In genomic region chr4:45510163-45510562, GRCm38 (mm10) we compare ENCODE assay signal across 8 mouse cellular contexts. TPM values are rescaled to one million over a fixed set of nuclear protein-coding genes. Genes with fewer than 3 reads are reported as not detected.
A peak's percentile ranks its signal among the peaks of the same experiment; 100 is the strongest.
DNase-seq lines count a peak whose midpoint lies in the region; ATAC-seq and TF ChIP-seq lines count a peak whose summit lies in the region.

No protein-coding gene starts in this region.

- peak; percentile 77 for DNase-seq in ovary, adult 18-20 months (ENCODE audit: low spot score)
- no peak for DNase-seq in ovary, postnatal 10 days (ENCODE audit: low spot score)
- peak; percentile 81 for DNase-seq in gastrocnemius, postnatal 25 days
- DNase-seq in limb, embryonic 10.5 days (ENCODE audit: low spot score) = peak; percentile 70
- DNase-seq in testis, postnatal 10 days (ENCODE audit: low spot score) = peak; percentile 73
- no peak for DNase-seq in midbrain, postnatal 0 days (ENCODE audit: low spot score)
- no peak for DNase-seq in frontal cortex, postnatal 36 days (ENCODE audit: low spot score in 2 of 2)

- TF ChIP-seq CTCF in midbrain, postnatal 0 days (IDR thresholded peaks at IDR 0.05) = no peak

- H3K27me3 ChIP-seq in limb, embryonic 10.5 days (ENCODE audit: low read depth, poor library complexity, severe bottlenecking) = no peaks in the 10 kb centered on the region
- no peaks in the 10 kb centered on the region for H3K27me3 ChIP-seq in midbrain, postnatal 0 days (ENCODE audit: insufficient read depth, low read length)
- H3K27me3 ChIP-seq in midbrain, embryonic 16.5 days (ENCODE audit: control insufficient read depth, insufficient read depth, low read depth, low read length) = no peaks in the 10 kb centered on the region

- ATAC-seq in midbrain, postnatal 0 days (ENCODE audit: low FRiP score) = no peak
- no peak for ATAC-seq in midbrain, embryonic 16.5 days

- H3K4me3 ChIP-seq in limb, embryonic 10.5 days = no peak overlapping the region
- H3K4me3 ChIP-seq in midbrain, postnatal 0 days (ENCODE audit: low read depth, low read length) = no peak overlapping the region
- no peak overlapping the region for H3K4me3 ChIP-seq in midbrain, embryonic 16.5 days (ENCODE audit: low read depth, low read length)

- WGBS in limb, embryonic 10.5 days = 12% methylated on average over 6 of the region's 6 CpGs
- 65% methylated on average over 6 of the region's 6 CpGs for WGBS in midbrain, postnatal 0 days
- WGBS in midbrain, embryonic 16.5 days = 57% methylated on average over 6 of the region's 6 CpGs

- H3K4me2 ChIP-seq in midbrain, postnatal 0 days (ENCODE audit: low read depth, low read length, poor library complexity, severe bottlenecking) = no peak overlapping the region
- no peak overlapping the region for H3K4me2 ChIP-seq in midbrain, embryonic 16.5 days (ENCODE audit: low read length)

- peak overlapping the region; percentile 74 for H3K27ac ChIP-seq in limb, embryonic 10.5 days
- no peak overlapping the region for H3K27ac ChIP-seq in midbrain, postnatal 0 days (ENCODE audit: low read depth, low read length)
- H3K27ac ChIP-seq in midbrain, embryonic 16.5 days (ENCODE audit: low read length) = no peak overlapping the region

- H3K4me1 ChIP-seq in limb, embryonic 10.5 days = peaks cover 95% of the 10 kb centered on the region
- peaks cover 16% of the 10 kb centered on the region; the same call in 1 of the 2 replicates for H3K4me1 ChIP-seq in midbrain, postnatal 0 days (ENCODE audit: insufficient read depth, low read length)
- peaks cover 28% of the 10 kb centered on the region for H3K4me1 ChIP-seq in midbrain, embryonic 16.5 days (ENCODE audit: control insufficient read depth, insufficient read depth, low read length)

- no peaks in the 10 kb centered on the region for H3K9me3 ChIP-seq in limb, embryonic 10.5 days (replicated peaks)
- no peaks in the 10 kb centered on the region for H3K9me3 ChIP-seq in midbrain, postnatal 0 days (ENCODE audit: low read length)
- H3K9me3 ChIP-seq in midbrain, embryonic 16.5 days (replicated peaks; ENCODE audit: control insufficient read depth, low read length, poor library complexity, severe bottlenecking) = no peaks in the 10 kb centered on the region

- no peak overlapping the region for H3K9ac ChIP-seq in midbrain, postnatal 0 days (replicated peaks; ENCODE audit: low read length, poor library complexity, severe bottlenecking)
- H3K9ac ChIP-seq in midbrain, embryonic 16.5 days (ENCODE audit: low read depth, low read length) = no peak overlapping the region

- H3K36me3 ChIP-seq in limb, embryonic 10.5 days = no peaks in the 10 kb centered on the region
- H3K36me3 ChIP-seq in midbrain, postnatal 0 days (ENCODE audit: insufficient read depth, low read length) = no peaks in the 10 kb centered on the region
- no peaks in the 10 kb centered on the region for H3K36me3 ChIP-seq in midbrain, embryonic 16.5 days (ENCODE audit: control insufficient read depth, insufficient read depth, low read length)

RNA-seq across cellular contexts. Expression of gene Shb, which starts 22.1 kb away (rescaled TPM):
- 1 to 10 TPM; 5.4 to 8.0 TPM for total RNA-seq in gastrocnemius, postnatal 25 days (2021)
- 4.3 and 4.8 TPM in 2 replicates for polyA plus RNA-seq in limb, embryonic 10.5 days (2016; fragmentation: Nextera tagmentation; extraction: Ambion mirVana)
- 18.1 and 21.9 TPM in 2 replicates for total RNA-seq in midbrain, postnatal 0 days (2014; rRNA removed)
- polyA plus RNA-seq in midbrain, postnatal 0 days (2015; fragmentation: Nextera tagmentation; extraction: Ambion mirVana) = 5.2 and 5.8 TPM in 2 replicates
- polyA plus RNA-seq in midbrain, embryonic 16.5 days (2015; fragmentation: Nextera tagmentation; extraction: Ambion mirVana) = 3.5 and 4.2 TPM in 2 replicates

Comparison
In these comparisons a context has a peak if more than half of its experiments do, and no peak if none do; other contexts are left out.
1. DNase-seq: peak in ovary, adult 18-20 months (single experiment), gastrocnemius, postnatal 25 days (single experiment), limb, embryonic 10.5 days (single experiment) and testis, postnatal 10 days (single experiment); none in ovary, postnatal 10 days (single experiment), midbrain, postnatal 0 days (single experiment) and frontal cortex, postnatal 36 days (0 of 2).